Mouse (Mus musculus): ENCODE data around the gene Riok1. TPM values are rescaled to one million over a fixed set of nuclear protein-coding genes. Genes with fewer than 3 reads are reported as not detected.
A peak's percentile ranks its signal among the peaks of the same experiment; 100 is the strongest.

Riok1 gene
- polyA plus RNA-seq, 1 experiment from 2014 or later, result 66.8 TPM

DNA sequence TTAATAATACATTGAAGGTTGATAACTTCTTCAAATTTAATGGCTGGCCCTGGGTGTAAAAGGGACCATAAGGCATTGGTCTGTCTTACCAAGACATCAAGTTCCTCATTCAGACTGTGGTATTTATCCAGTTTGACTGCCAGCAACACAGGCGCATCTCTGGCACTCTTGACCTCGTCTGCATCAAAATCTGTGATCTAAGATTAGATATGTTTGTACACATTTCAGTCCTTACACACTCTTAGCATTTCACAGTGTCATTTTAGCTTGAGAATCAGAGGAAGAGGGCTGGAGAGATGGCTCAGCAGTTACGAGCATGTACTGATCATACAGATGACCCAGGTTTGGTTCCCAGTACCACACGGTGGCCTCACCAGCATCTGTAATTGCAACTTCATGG, 21.2 kb upstream of the Riok1 start:
- Histone ChIP-seq H3K4me1 (no peaks in the 10 kb centered on the region), H3K27ac (no peak overlapping the region)
- WGBS, result 90% methylated on average over 4 of the region's 4 CpGs

DNA sequence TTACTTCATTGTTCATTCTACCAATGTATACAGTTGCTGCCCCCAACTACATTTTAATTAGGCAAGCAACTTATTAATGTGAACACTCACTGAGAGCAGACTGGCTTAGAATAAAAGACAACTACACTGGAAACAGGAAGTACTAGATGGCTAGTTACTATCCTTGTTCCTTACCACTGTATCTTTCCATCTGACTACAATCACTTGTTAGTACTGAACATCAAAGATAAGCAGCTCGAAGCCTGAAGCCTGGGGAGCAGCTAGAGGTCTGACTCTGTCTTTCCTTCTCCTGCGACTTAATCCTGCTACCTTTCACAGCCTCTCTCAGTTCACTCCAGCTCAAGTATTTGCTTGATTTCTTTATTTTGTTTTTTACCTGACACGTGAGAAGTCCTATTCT, 18.0 kb upstream of the Riok1 start:
- Histone ChIP-seq H3K36me3 (no peaks in the 10 kb centered on the region), H3K9ac (no peak overlapping the region), H3K4me1 (no peaks in the 10 kb centered on the region), H3K27me3 (no peaks in the 10 kb centered on the region), H3K27ac (no peak overlapping the region), H3K4me2 (replicated peaks) (no peak overlapping the region), H3K4me3 (no peak overlapping the region), H3K9me3 (replicated peaks) (peaks cover 6% of the 10 kb centered on the region; the same call in 1 of the 2 replicates)
- 80% methylated on average over 3 of the region's 3 CpGs for WGBS
- ATAC-seq (ENCODE audit: low FRiP score), result no peak

More for the DNA sequence above, 21.2 kb upstream of the Riok1 start:
- Histone ChIP-seq H3K4me3 (no peak overlapping the region), H3K9me3 (replicated peaks) (peaks cover 6% of the 10 kb centered on the region; the same call in 1 of the 2 replicates), H3K4me2 (replicated peaks) (no peak overlapping the region), H3K9ac (no peak overlapping the region), H3K27me3 (no peaks in the 10 kb centered on the region), H3K36me3 (no peaks in the 10 kb centered on the region)
- no peak for ATAC-seq (ENCODE audit: low FRiP score)

DNA sequence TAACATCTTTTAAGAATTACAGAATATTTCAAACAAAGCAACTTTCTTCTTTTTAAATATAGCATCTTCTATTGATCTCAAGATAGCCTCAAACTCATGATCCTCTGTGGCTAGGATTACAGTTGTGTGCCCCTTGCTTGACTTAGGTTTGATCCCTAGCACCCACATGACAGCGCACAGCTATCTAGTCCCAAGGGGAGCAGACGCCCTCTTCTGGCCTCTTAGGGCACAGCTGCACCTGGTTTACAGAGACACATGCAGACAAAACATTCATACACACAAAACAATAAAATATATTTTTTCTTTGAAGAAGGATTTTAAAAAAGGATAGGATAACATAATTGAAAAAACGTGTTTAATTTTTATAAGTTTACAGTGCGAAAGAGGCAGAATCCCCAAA, 10.9 kb upstream of the Riok1 start:
- no peaks in the 10 kb centered on the region for H3K36me3 ChIP-seq
- WGBS, result 36% methylated on average over 4 of the region's 4 CpGs

GRCm38 (mm10) chr13:38027618-38028248, 9.1 kb upstream of the Riok1 start:
- WGBS, result 69% methylated on average over 6 of the region's 6 CpGs

More for the DNA sequence above, 10.9 kb upstream of the Riok1 start:
- H3K9me3 ChIP-seq (replicated peaks), result no peaks in the 10 kb centered on the region
- H3K4me1 ChIP-seq, result no peaks in the 10 kb centered on the region
- no peaks in the 10 kb centered on the region for H3K27me3 ChIP-seq
- H3K9ac ChIP-seq, result no peak overlapping the region
- H3K4me3 ChIP-seq, result no peak overlapping the region
- no peak for ATAC-seq (ENCODE audit: low FRiP score)
- H3K4me2 ChIP-seq (replicated peaks), result no peak overlapping the region
- H3K27ac ChIP-seq, result no peak overlapping the region

GRCm38 (mm10) chr13:38028407-38028806, 8.4 kb upstream of the Riok1 start:
- no peaks in the 10 kb centered on the region for H3K9me3 ChIP-seq (replicated peaks)
- H3K4me1 ChIP-seq, result no peaks in the 10 kb centered on the region
- no peak for ATAC-seq (ENCODE audit: low FRiP score)
- no peaks in the 10 kb centered on the region for H3K36me3 ChIP-seq
- H3K27me3 ChIP-seq, result no peaks in the 10 kb centered on the region
- no peak overlapping the region for H3K4me2 ChIP-seq (replicated peaks)
- H3K27ac ChIP-seq, result no peak overlapping the region
- H3K4me3 ChIP-seq, result no peak overlapping the region
- 82% methylated on average over 4 of the region's 4 CpGs for WGBS
- no peak overlapping the region for H3K9ac ChIP-seq

More at GRCm38 (mm10) chr13:38027618-38028248, 9.1 kb upstream of the Riok1 start:
- Histone ChIP-seq H3K36me3 (no peaks in the 10 kb centered on the region), H3K27me3 (no peaks in the 10 kb centered on the region), H3K27ac (no peak overlapping the region), H3K9me3 (replicated peaks) (no peaks in the 10 kb centered on the region), H3K4me1 (no peaks in the 10 kb centered on the region), H3K9ac (no peak overlapping the region), H3K4me3 (no peak overlapping the region), H3K4me2 (replicated peaks) (no peak overlapping the region)
- ATAC-seq (ENCODE audit: low FRiP score), result no peak

DNA sequence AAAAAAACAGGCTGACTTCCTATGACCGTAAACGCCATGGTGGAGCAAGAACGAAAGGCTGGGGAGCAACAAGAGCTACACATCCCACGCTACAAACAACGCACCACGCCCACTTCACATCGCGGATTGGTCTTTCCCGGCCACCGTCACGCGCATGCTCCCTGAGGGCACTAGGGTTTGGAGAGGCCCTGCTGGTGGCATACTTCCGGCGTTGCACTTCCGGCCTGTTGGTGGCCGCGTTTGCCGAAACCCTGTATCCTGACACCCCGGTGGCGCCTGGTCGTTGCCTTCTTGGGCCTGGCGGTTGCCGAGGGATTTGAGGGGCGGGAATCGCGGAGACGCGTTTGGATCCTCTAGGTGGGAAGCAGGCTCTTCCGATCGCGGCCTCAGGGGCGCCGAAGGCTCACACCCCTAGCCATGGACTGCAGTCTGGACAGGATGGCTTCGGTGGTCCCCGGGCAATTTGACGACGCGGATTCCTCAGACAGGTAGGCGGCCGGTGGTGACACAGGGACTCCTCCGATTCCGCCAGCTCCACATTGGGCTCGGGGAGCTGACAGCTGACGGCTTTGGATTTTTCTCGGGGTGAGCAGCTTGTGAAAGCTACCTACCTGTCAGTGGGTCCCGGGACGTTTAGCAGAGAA, 371 bp downstream of the Riok1 start, which contains the start of gene Cage1:
TSS of gene Cage1 (minus strand) at position 26 of the 644 bp plus-strand sequence.
- peak; percentile 95 for ATAC-seq (ENCODE audit: low FRiP score)
- Histone ChIP-seq H3K4me3 (peak within 1 kb of the TSS; percentile 78), H3K9me3 (replicated peaks) (no peaks in the 10 kb centered on the region), H3K27me3 (no peaks in the 10 kb centered on the region), H3K4me2 (replicated peaks) (peak within 1 kb of the TSS; percentile 89), H3K36me3 (peaks cover 24% of the 10 kb centered on the region), H3K4me1 (peaks cover 18% of the 10 kb centered on the region), H3K9ac (peak within 1 kb of the TSS; percentile 88), H3K27ac (peak within 1 kb of the TSS; percentile 76)
- WGBS, result under 1% methylated on average over 47 of the region's 47 CpGs

DNA sequence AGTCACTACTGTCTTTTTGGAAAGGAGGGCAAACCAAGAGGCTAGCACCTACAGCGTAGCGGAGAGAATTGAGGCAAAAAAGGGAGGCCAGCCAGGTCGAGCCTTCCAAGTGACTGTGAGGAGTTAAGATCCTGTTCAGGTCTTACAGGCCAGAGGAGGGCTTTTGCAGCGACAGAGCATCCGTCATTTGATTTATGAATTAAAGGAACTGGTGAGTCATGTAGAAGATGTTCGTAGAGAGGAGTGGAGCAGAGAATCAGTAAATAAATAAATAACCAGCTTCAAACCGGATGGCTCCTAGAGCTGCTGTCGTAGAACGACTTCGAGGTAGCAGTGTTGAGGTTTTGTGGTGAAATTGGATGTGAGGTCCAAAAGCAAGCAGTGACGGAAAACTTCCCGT, 1.0 kb downstream of the Riok1 start:
- 55% methylated on average over 12 of the region's 12 CpGs for WGBS
- H3K9me3 ChIP-seq (replicated peaks), result no peaks in the 10 kb centered on the region
- H3K4me2 ChIP-seq (replicated peaks), result peak overlapping the region; percentile 89
- H3K27me3 ChIP-seq, result no peaks in the 10 kb centered on the region
- peaks cover 18% of the 10 kb centered on the region for H3K4me1 ChIP-seq
- H3K9ac ChIP-seq, result peak overlapping the region; percentile 88
- no peak overlapping the region; the same call in 1 of the 2 replicates for H3K27ac ChIP-seq
- peaks cover 29% of the 10 kb centered on the region for H3K36me3 ChIP-seq
- peak overlapping the region; percentile 78 for H3K4me3 ChIP-seq
- no peak for ATAC-seq (ENCODE audit: low FRiP score)

GRCm38 (mm10) chr13:38049888-38050287, 13.1 kb downstream of the Riok1 start:
- no peak overlapping the region for H3K4me2 ChIP-seq (replicated peaks)
- 95% methylated on average over 3 of the region's 3 CpGs for WGBS
- no peaks in the 10 kb centered on the region for H3K27me3 ChIP-seq
- ATAC-seq (ENCODE audit: low FRiP score), result no peak
- no peak overlapping the region for H3K27ac ChIP-seq
- no peaks in the 10 kb centered on the region for H3K4me1 ChIP-seq
- H3K9ac ChIP-seq, result no peak overlapping the region
- H3K9me3 ChIP-seq (replicated peaks), result no peaks in the 10 kb centered on the region
- no peak overlapping the region for H3K4me3 ChIP-seq
- peaks cover 89% of the 10 kb centered on the region for H3K36me3 ChIP-seq

- no peaks in the 10 kb centered on the region for H3K9me3 ChIP-seq (replicated peaks)
- no peak overlapping the region for H3K4me2 ChIP-seq (replicated peaks)
- H3K9ac ChIP-seq, result no peak overlapping the region
- WGBS, result 89% methylated on average over 10 of the region's 11 CpGs
- no peak overlapping the region for H3K4me3 ChIP-seq
- no peaks in the 10 kb centered on the region for H3K4me1 ChIP-seq
- peaks cover 45% of the 10 kb centered on the region for H3K36me3 ChIP-seq
- no peak overlapping the region for H3K27ac ChIP-seq
- no peaks in the 10 kb centered on the region for H3K27me3 ChIP-seq
- no peak for ATAC-seq (ENCODE audit: low FRiP score)
These were observed 25.9 kb downstream of the Riok1 start for GRCm38 (mm10) chr13:38062678-38063077.

DNA sequence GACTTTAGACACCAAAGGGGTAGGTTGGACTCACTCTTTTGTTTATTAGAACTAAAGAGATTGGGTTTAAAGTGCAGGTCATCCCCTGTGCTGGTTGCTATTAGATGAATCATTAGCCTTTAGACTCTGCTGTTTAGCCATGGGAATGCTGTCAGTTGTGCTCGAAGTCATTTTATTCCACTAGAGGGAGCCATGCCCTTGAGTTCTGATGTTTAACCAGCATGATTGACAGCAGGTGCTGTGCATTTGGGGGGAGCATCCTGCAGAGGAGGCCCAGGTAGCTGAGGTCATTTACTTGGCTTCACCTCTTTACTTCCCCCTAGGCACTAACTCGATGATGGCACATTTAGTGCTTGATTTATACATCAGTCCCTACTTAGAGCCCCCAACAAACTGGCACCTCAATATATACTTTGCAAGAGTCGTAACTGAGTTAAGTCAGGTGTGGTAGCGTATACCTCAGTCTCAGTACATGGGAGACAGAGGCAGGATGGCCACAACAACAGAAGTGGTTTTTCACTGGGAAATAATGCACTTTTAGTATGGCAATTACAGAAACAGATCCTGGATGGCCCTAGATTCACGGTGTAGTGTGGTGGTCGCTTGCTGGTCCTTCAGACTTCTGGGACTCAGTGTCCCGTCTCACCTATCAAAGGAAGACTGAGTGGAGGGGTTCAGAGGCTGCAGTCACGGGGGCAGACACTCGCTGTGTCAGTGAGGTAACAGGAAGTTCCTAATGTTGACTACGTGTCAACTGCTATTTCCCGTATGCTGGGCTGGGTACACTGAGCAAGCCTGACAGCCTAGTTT, 28.3 kb downstream of the Riok1 start:
- WGBS, result 76% methylated on average over 11 of the region's 11 CpGs
- no peak overlapping the region for H3K27ac ChIP-seq
- H3K4me1 ChIP-seq, result no peaks in the 10 kb centered on the region
- no peak overlapping the region for H3K4me2 ChIP-seq (replicated peaks)
- no peaks in the 10 kb centered on the region for H3K27me3 ChIP-seq
- H3K36me3 ChIP-seq, result peaks cover 25% of the 10 kb centered on the region
- ATAC-seq (ENCODE audit: low FRiP score), result no peak
- H3K9me3 ChIP-seq (replicated peaks), result no peaks in the 10 kb centered on the region
- H3K4me3 ChIP-seq, result no peak overlapping the region
- H3K9ac ChIP-seq, result no peak overlapping the region

- no peak for ATAC-seq (ENCODE audit: low FRiP score)
- no peak overlapping the region for H3K9ac ChIP-seq
- H3K27me3 ChIP-seq, result no peaks in the 10 kb centered on the region
- no peaks in the 10 kb centered on the region for H3K36me3 ChIP-seq
- WGBS, result 77% methylated on average over 4 of the region's 4 CpGs
- no peaks in the 10 kb centered on the region for H3K9me3 ChIP-seq (replicated peaks)
- H3K4me3 ChIP-seq, result no peak overlapping the region
- no peaks in the 10 kb centered on the region for H3K4me1 ChIP-seq
- no peak overlapping the region for H3K4me2 ChIP-seq (replicated peaks)
- no peak overlapping the region for H3K27ac ChIP-seq
These were observed 34.1 kb downstream of the Riok1 start for GRCm38 (mm10) chr13:38070945-38071344.

Data from hindbrain, embryonic 12.5 days (tissue).